Mouse (Mus musculus) MEL (cell line): ENCODE measurements around the gene Wnt1. TPM values are rescaled to one million over a fixed set of nuclear protein-coding genes. Genes with fewer than 3 reads are reported as not detected.

Source experiments
- DNase-seq: peaks from one replicate; pipeline ENCODE4 v3.0.0; 2011; ENCODE audit warnings: low read depth, low spot score
- H3K27ac ChIP-seq: 2 replicates; pipeline ENCODE4 v1.5.1; 2012; ENCODE audit warnings: low read depth, mild to moderate bottlenecking, control low read depth, low read length, moderate library complexity; ENCODE audit not compliant: control insufficient read depth
- H3K27me3 ChIP-seq, 2 experiments: fragments of 150-350 bp in 1 of 2; sonication (generic) in 1 of 2; 2 replicates each; pipeline ENCODE4 v1.6.1; 2012; ENCODE audit warnings: low read length in 2 of 2, mild to moderate bottlenecking in 2 of 2, improper control_type of control experiment in 1 of 2, moderate library complexity in 1 of 2; ENCODE audit not compliant: insufficient read depth in 2 of 2, control insufficient read depth in 1 of 2
- H3K36me3 ChIP-seq, 2 experiments: 2 replicates each; pipeline ENCODE4 v1.6.1; 2012 to 2014; ENCODE audit warnings: low read length in 2 of 2, improper control_type of control experiment in 1 of 2, inconsistent platforms in 1 of 2, mild to moderate bottlenecking in 1 of 2; ENCODE audit not compliant: insufficient read depth in 2 of 2, control insufficient read depth in 1 of 2
- H3K4me1 ChIP-seq, 2 experiments: fragments of 150-350 bp in 1 of 2; sonication (generic) in 1 of 2; 2 replicates each; pipeline ENCODE4 v1.6.1; 2012; ENCODE audit warnings: low read length in 2 of 2, improper control_type of control experiment in 1 of 2, mild to moderate bottlenecking in 1 of 2; ENCODE audit not compliant: insufficient read depth in 2 of 2, control insufficient read depth in 1 of 2
- H3K4me3 ChIP-seq, 2 experiments: fragments of 150-350 bp in 1 of 2; sonication (generic) in 1 of 2; 2 replicates each; pipeline ENCODE4 v1.5.1; 2012; ENCODE audit warnings: low read depth in 2 of 2, low read length in 2 of 2, mild to moderate bottlenecking in 2 of 2, moderate library complexity in 2 of 2, control low read depth in 1 of 2, improper control_type of control experiment in 1 of 2; ENCODE audit not compliant: control insufficient read depth in 1 of 2, insufficient read depth in 1 of 2
- H3K79me2 ChIP-seq: 2 replicates; pipeline ENCODE4 v1.6.1; 2012; ENCODE audit warnings: mild to moderate bottlenecking, low read length, moderate library complexity; ENCODE audit not compliant: control insufficient read depth, poor library complexity, insufficient read depth
- H3K9ac ChIP-seq: 2 replicates; pipeline ENCODE4 v1.6.1; 2012; ENCODE audit warnings: low read depth, mild to moderate bottlenecking, control low read depth, low read length, moderate library complexity; ENCODE audit not compliant: control insufficient read depth, poor library complexity, severe bottlenecking
- H3K9me3 ChIP-seq: fragments of 150-350 bp; sonication (generic); replicated peaks from 2 replicates; pipeline ENCODE4 v1.6.1; 2012; ENCODE audit warnings: mild to moderate bottlenecking, low read length, improper control_type of control experiment, moderate library complexity; ENCODE audit not compliant: insufficient read depth
- BHLHE40 ChIP-seq: IDR thresholded peaks from 2 replicates; pipeline ENCODE4 v1.6.1; 2012; ENCODE audit warnings: low read depth, mild to moderate bottlenecking, inconsistent platforms, low read length, improper control_type of control experiment, borderline replicate concordance
- CTCF ChIP-seq, 3 experiments: IDR thresholded peaks in 2 of 3; conservative IDR thresholded peaks in 1 of 3; 2 replicates each; pipeline ENCODE4 v1.5.1; 2011 to 2012; ENCODE audit warnings: low read length in 3 of 3, low read depth in 2 of 3, mild to moderate bottlenecking in 2 of 3, improper control_type of control experiment in 1 of 3, inconsistent platforms in 1 of 3, mixed read lengths in 1 of 3, moderate library complexity in 1 of 3; ENCODE audit not compliant: control insufficient read depth in 1 of 3, insufficient read depth in 1 of 3, poor library complexity in 1 of 3, severe bottlenecking in 1 of 3
- ELF1 ChIP-seq: IDR thresholded peaks from 2 replicates; pipeline ENCODE4 v1.6.1; 2014; ENCODE audit warnings: low read depth, mild to moderate bottlenecking, inconsistent platforms, low read length, improper control_type of control experiment, moderate library complexity
- ETS1 ChIP-seq: IDR thresholded peaks from 2 replicates; pipeline ENCODE4 v1.6.1; 2012; ENCODE audit warnings: low read depth, mild to moderate bottlenecking, inconsistent platforms, low read length, improper control_type of control experiment, moderate library complexity
- GABPA ChIP-seq: IDR thresholded peaks from 2 replicates; pipeline ENCODE4 v1.6.1; 2012; ENCODE audit warnings: low read depth, mild to moderate bottlenecking, inconsistent platforms, low read length, improper control_type of control experiment, moderate library complexity
- JUND ChIP-seq: IDR thresholded peaks from 2 replicates; pipeline ENCODE4 v1.6.1; 2011; ENCODE audit warnings: low read depth, mild to moderate bottlenecking, improper control_type of control experiment, low read length
- KAT2A ChIP-seq: conservative IDR thresholded peaks from 2 replicates; pipeline ENCODE4 v1.6.1; 2012; ENCODE audit warnings: low read depth, low read length, improper control_type of control experiment, inconsistent platforms
- MAFK ChIP-seq: IDR thresholded peaks from 2 replicates; pipeline ENCODE4 v1.6.1; 2011; ENCODE audit warnings: low read depth, mild to moderate bottlenecking, low read length, improper control_type of control experiment, borderline replicate concordance
- MAX ChIP-seq: IDR thresholded peaks from 2 replicates; pipeline ENCODE4 v1.6.1; 2011; ENCODE audit warnings: low read length, improper control_type of control experiment
- MAZ ChIP-seq: IDR thresholded peaks from 2 replicates; pipeline ENCODE4 v1.6.1; 2012; ENCODE audit warnings: low read depth, mild to moderate bottlenecking, inconsistent platforms, low read length, improper control_type of control experiment
- MXI1 ChIP-seq: IDR thresholded peaks from 2 replicates; pipeline ENCODE4 v1.6.1; 2011; ENCODE audit warnings: mild to moderate bottlenecking, low read depth, low read length, improper control_type of control experiment
- MYB ChIP-seq: IDR thresholded peaks from 2 replicates; pipeline ENCODE4 v1.6.1; 2011; ENCODE audit warnings: mild to moderate bottlenecking, low read depth, low read length, improper control_type of control experiment
- POLR2A ChIP-seq, 2 experiments: IDR thresholded peaks; 2 replicates each; pipeline ENCODE4 v1.6.1; 2011 to 2012; ENCODE audit warnings: low read length in 2 of 2, mild to moderate bottlenecking in 2 of 2, control low read depth in 1 of 2, improper control_type of control experiment in 1 of 2, low read depth in 1 of 2, moderate library complexity in 1 of 2; ENCODE audit not compliant: control insufficient read depth in 1 of 2, insufficient read depth in 1 of 2, poor library complexity in 1 of 2
- RCOR1 ChIP-seq: IDR thresholded peaks from 2 replicates; pipeline ENCODE4 v1.6.1; 2012; ENCODE audit warnings: low read depth, mild to moderate bottlenecking, inconsistent platforms, low read length, improper control_type of control experiment
- SIN3A ChIP-seq: IDR thresholded peaks from 2 replicates; pipeline ENCODE4 v1.6.1; 2012; ENCODE audit warnings: low read length, improper control_type of control experiment, inconsistent platforms
- SMC3 ChIP-seq: IDR thresholded peaks from 2 replicates; pipeline ENCODE4 v1.6.1; 2011; ENCODE audit warnings: low read depth, low read length, improper control_type of control experiment
- UBTF ChIP-seq: IDR thresholded peaks from 2 replicates; pipeline ENCODE4 v1.6.1; 2012; ENCODE audit warnings: low read depth, mild to moderate bottlenecking, inconsistent platforms, low read length, improper control_type of control experiment, moderate library complexity, borderline replicate concordance; ENCODE audit not compliant: insufficient read depth
- USF1 ChIP-seq: IDR thresholded peaks from 2 replicates; pipeline ENCODE4 v1.6.1; 2014; ENCODE audit warnings: low read depth, mild to moderate bottlenecking, inconsistent platforms, low read length, improper control_type of control experiment, moderate library complexity
- USF2 ChIP-seq, 2 experiments: IDR thresholded peaks; 2 replicates each; pipeline ENCODE4 v1.6.1; 2011 to 2012; ENCODE audit warnings: improper control_type of control experiment in 2 of 2, low read length in 2 of 2, borderline replicate concordance in 1 of 2, inconsistent platforms in 1 of 2, low read depth in 1 of 2, mild to moderate bottlenecking in 1 of 2; ENCODE audit not compliant: insufficient read depth in 1 of 2
- ZC3H11A ChIP-seq: IDR thresholded peaks from 2 replicates; pipeline ENCODE4 v1.6.1; 2012; ENCODE audit warnings: low read depth, mild to moderate bottlenecking, inconsistent platforms, low read length, improper control_type of control experiment
- polyA plus RNA-seq, 2 experiments: library from polyadenylated mRNA; stranded (reverse) in 1 of 2; unstranded in 1 of 2; fragments of >175 nt in 1 of 2; fragments of >200 nt in 1 of 2; gene quantifications; 2 replicates each; pipeline versions ENCODE4 v1.2.1 to v1.2.4; 2012; ENCODE audit warnings: low replicate concordance in 2 of 2, low read depth in 1 of 2; ENCODE audit not compliant: insufficient read length in 2 of 2, insufficient read depth in 1 of 2, missing spikeins in 1 of 2
- total RNA-seq: library from RNA; depleted of rRNA; stranded (reverse); fragments of 300-350 nt; gene quantifications from 2 replicates; pipeline ENCODE4 v1.2.3, GENCODE M21; 2012

The Wnt1 gene
- total and polyA plus RNA-seq, 3 experiments: not detected

DNA sequence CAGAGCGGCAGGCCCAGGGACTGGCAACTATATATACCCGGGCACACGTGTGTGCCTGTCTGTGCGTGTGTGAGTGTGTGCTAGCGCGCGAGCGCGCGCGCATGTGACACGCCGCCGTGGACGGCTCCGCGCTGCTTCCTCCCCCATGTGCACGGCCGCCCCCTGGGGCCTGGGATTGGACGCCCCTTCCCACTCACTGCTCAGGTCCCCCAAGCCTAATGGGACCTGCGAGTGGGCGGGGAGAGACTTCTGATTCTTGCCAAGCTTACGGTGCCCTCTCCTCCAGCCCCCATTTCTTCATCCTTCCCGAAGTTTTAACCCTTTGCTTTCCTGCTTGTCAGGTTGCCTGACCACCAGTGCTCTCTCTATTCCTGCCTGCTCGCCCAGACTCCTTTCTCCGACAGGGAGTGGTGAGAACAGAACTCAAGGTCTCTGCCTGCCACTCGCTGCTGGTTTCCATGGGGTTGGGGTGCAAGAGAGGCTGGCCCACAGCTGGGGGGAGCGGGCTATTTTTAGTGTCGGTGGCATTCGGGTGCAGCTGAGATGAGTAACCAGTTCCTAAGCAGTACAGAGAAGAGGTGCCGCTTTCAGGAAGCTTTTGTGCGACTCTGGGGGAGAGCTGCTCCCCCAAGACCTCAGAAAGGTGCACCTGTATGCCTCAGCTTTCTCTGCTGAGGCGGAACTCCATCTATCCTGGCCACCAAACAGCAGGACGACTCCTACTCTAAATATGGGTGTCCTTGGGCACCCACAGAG lies 18.4 kb downstream of the Wnt1 start:
- Histone ChIP-seq H3K4me3 (peak overlapping the region; percentile 49 to 56), H3K36me3 (peaks cover 3 to 8% of the 10 kb centered on the region in 2 experiments), H3K27ac (no peak overlapping the region), H3K9ac (peak overlapping the region; percentile 66), H3K4me1 (peaks cover 2 to 15% of the 10 kb centered on the region in 2 experiments; a peak in 2 of 4 replicates), H3K27me3 (no peaks in the 10 kb centered on the region), H3K9me3 (no peaks in the 10 kb centered on the region), H3K79me2 (peaks cover 28% of the 10 kb centered on the region)
- peak; percentile 53 for DNase-seq
- TF ChIP-seq GABPA: no peak
- TF ChIP-seq USF1: peak; percentile 41; the same call in 1 of the 2 replicates
- peak; percentile 57 for TF ChIP-seq MXI1
- TF ChIP-seq ELF1: no peak
- no peak; a peak in 1 of 4 replicates for TF ChIP-seq POLR2A (IDR thresholded peaks at IDR 0.05; ENCODE audit: control insufficient read depth in 1 of 2, insufficient read depth in 1 of 2, low read depth in 1 of 2, low read length in 2 of 2, poor library complexity in 1 of 2)
- no peak for TF ChIP-seq SMC3
- no peak for TF ChIP-seq MYB
- no peak for TF ChIP-seq JUND
- TF ChIP-seq MAX: peak; percentile 67
- no peak for TF ChIP-seq USF2 (IDR thresholded peaks at IDR 0.05; ENCODE audit: borderline replicate concordance in 1 of 2, insufficient read depth in 1 of 2, low read depth in 1 of 2, low read length in 2 of 2)

DNA sequence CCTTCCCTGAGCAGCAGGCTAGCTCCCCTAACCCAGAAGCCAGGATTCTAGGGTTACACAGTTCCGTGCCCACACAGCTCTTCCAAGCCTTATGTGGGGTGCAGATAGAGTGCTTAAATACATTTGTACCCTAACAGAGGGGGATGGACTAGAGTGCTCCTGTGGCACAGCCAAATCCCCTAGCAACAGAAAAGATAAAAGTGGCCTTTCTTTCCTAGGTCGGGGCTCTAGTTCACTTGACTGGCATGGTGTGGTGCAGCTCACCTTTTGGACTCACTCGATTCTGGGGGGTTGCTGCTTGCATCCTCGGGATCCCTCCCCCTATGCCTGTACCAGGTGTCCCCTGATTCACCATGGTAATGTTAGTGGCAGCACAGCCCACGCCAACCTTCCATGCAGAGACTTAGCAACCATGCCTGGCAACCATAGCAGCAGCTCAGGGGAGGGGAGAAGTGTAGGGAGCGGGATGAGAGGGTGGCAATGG lies 19.0 kb downstream of the Wnt1 start:
- DNase-seq: peak; percentile 14
- Histone ChIP-seq H3K36me3 (peaks cover 3% of the 10 kb centered on the region in 2 experiments), H3K4me3 (peak overlapping the region in 1 of 2 experiments; percentile 56; a peak in 2 of 4 replicates), H3K4me1 (peaks cover 1 to 13% of the 10 kb centered on the region in 2 experiments; a peak in 2 of 4 replicates), H3K9me3 (no peaks in the 10 kb centered on the region), H3K79me2 (peaks cover 28% of the 10 kb centered on the region), H3K27ac (no peak overlapping the region), H3K27me3 (no peaks in the 10 kb centered on the region), H3K9ac (peak overlapping the region; percentile 66)
- TF ChIP-seq CTCF (IDR thresholded peaks at IDR 0.05 in 2 of 3, conservative IDR thresholded peaks at IDR 0.05 in 1 of 3; ENCODE audit: control insufficient read depth in 1 of 3, insufficient read depth in 1 of 3, low read depth in 2 of 3, low read length in 3 of 3, poor library complexity in 1 of 3, severe bottlenecking in 1 of 3): no peak
- TF ChIP-seq SIN3A: no peak
- no peak for TF ChIP-seq MYB
- TF ChIP-seq KAT2A: no peak
- no peak for TF ChIP-seq UBTF
- TF ChIP-seq BHLHE40: no peak
- TF ChIP-seq MAZ: no peak
- no peak for TF ChIP-seq MAFK
- TF ChIP-seq ETS1: no peak
- TF ChIP-seq ZC3H11A: no peak
- no peak for TF ChIP-seq RCOR1
